Mouse (Mus musculus): ENCODE measurements around the gene Pde4c. TPM values are rescaled to one million over a fixed set of nuclear protein-coding genes. Genes with fewer than 3 reads are reported as not detected.
A peak's percentile ranks its signal among the peaks of the same experiment; 100 is the strongest.

Gene Pde4c
- 0.16 TPM in 1 of 2 replicates, not detected in the other for polyA plus RNA-seq (2014; fragmentation: Nextera tagmentation; extraction: Ambion mirVana)

GRCm38 (mm10) chr8:70723486-70724210, at the start of gene Pde4c:
Pde4c (plus strand) TSS chr8:70723720.
- H3K9ac ChIP-seq (ENCODE audit: low read length): no peak within 1 kb of the TSS
- no peak for DNase-seq (ENCODE audit: low spot score, missing footprints)
- H3K4me3 ChIP-seq (ENCODE audit: low read depth, low read length): no peak within 1 kb of the TSS
- no peak for ATAC-seq (ENCODE audit: low FRiP score)
- peaks cover under 1% of the 10 kb centered on the region for H3K27me3 ChIP-seq (ENCODE audit: control insufficient read depth, insufficient read depth, low read length)
- H3K36me3 ChIP-seq (ENCODE audit: control insufficient read depth, insufficient read depth, low read length): no peaks in the 10 kb centered on the region
- WGBS: 69% methylated on average over 7 of the region's 7 CpGs
- H3K4me2 ChIP-seq: no peak within 1 kb of the TSS
- H3K27ac ChIP-seq (ENCODE audit: low read depth, low read length): no peak within 1 kb of the TSS
- H3K9me3 ChIP-seq (ENCODE audit: control insufficient read depth, low read length): no peaks in the 10 kb centered on the region
- no peaks in the 10 kb centered on the region for H3K4me1 ChIP-seq (ENCODE audit: control insufficient read depth, insufficient read depth, low read length)

DNA sequence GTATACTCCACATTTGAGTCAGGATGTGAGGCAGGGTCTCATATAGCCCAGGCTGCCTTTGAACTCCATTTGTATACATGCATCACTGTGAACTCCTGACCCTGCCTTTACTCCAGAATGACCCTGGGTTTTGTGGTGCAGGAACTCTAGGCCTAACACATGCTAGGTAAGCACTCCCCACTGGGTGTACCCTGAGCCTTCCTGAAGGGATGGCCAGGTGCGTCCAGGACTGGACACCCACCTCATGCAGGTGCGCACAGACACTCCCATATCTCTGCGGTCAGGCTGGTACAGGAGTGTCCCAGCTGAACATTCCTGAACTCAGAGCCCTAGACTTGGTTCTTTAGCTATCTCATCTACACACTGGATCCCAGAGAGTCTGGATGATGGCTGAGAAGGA, 49.4 kb upstream of the Pde4c start:
- peak overlapping the region; percentile 74 for H3K4me2 ChIP-seq
- H3K9me3 ChIP-seq (ENCODE audit: control insufficient read depth, low read length): no peaks in the 10 kb centered on the region
- 93% methylated on average over 3 of the region's 3 CpGs for WGBS
- ATAC-seq (ENCODE audit: low FRiP score) (peak; percentile 3; the same call in 1 of the 2 replicates), DNase-seq (ENCODE audit: low spot score, missing footprints) (no peak)
- peak overlapping the region; percentile 67 for H3K4me3 ChIP-seq (ENCODE audit: low read depth, low read length)
- H3K27me3 ChIP-seq (ENCODE audit: control insufficient read depth, insufficient read depth, low read length): no peaks in the 10 kb centered on the region
- H3K27ac ChIP-seq (ENCODE audit: low read depth, low read length): no peak overlapping the region; the same call in 1 of the 2 replicates
- H3K9ac ChIP-seq (ENCODE audit: low read length): peak overlapping the region; percentile 82
- H3K36me3 ChIP-seq (ENCODE audit: control insufficient read depth, insufficient read depth, low read length): peaks cover 2% of the 10 kb centered on the region
- H3K4me1 ChIP-seq (ENCODE audit: control insufficient read depth, insufficient read depth, low read length): peaks cover 5% of the 10 kb centered on the region

DNA sequence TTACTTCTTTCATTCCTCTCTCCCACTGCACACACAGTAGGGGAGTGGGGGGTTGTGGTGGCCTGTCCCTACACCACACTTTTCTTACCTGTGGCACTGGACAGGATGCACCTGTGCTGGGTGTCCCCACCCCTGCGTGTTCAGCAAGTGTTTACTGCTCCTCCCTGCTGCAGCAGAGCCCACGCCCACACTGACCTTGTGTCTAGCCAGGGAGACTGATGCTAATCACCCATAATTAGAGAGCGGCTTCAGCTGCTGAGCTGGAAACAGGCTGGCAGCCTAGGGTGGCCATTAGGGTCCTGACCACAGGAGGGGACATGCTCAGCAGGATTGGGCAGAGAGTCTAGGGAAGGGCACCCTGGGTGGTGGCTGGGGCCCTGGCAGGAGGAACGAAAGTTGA, 48.8 kb upstream of the Pde4c start:
- H3K9me3 ChIP-seq (ENCODE audit: control insufficient read depth, low read length): no peaks in the 10 kb centered on the region
- peaks cover 2% of the 10 kb centered on the region for H3K36me3 ChIP-seq (ENCODE audit: control insufficient read depth, insufficient read depth, low read length)
- H3K4me1 ChIP-seq (ENCODE audit: control insufficient read depth, insufficient read depth, low read length): peaks cover 5% of the 10 kb centered on the region
- H3K27me3 ChIP-seq (ENCODE audit: control insufficient read depth, insufficient read depth, low read length): no peaks in the 10 kb centered on the region
- no peak overlapping the region for H3K4me3 ChIP-seq (ENCODE audit: low read depth, low read length)
- H3K27ac ChIP-seq (ENCODE audit: low read depth, low read length): no peak overlapping the region
- no peak overlapping the region for H3K4me2 ChIP-seq
- WGBS: 93% methylated on average over 4 of the region's 4 CpGs
- ATAC-seq (ENCODE audit: low FRiP score) (no peak), DNase-seq (ENCODE audit: low spot score, missing footprints) (no peak)
- no peak overlapping the region for H3K9ac ChIP-seq (ENCODE audit: low read length)

- no peak for ATAC-seq (ENCODE audit: low FRiP score)
These were observed 48.2 kb upstream of the Pde4c start for GRCm38 (mm10) chr8:70675336-70675735.

DNA sequence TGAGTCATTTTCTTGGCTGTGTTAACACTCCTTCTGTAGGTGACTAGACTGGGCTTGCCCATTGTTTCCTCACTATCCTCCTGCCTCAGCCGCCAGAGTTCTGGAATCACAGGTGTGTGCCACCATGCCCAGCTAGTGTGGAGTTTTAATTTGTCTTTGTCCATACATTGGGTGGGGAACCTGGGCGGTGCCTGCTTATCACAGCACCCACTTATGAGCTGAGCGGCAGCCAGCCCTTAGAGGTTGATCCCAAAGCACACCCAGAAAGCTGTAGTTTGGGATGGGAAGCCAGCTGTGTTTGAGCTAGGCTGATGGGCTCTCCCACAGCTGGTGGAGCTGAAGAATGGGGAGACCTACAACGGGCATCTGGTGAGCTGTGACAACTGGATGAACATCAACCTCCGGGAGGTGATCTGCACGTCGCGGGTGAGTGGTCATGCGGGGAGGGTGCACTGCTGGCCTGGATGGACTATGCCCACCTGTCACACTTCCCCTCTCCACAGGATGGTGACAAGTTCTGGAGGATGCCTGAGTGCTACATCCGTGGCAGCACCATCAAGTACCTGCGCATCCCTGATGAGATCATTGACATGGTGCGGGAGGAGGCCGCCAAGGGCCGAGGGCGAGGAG, 46.0 kb upstream of the Pde4c start:
- Histone ChIP-seq H3K9ac (ENCODE audit: low read length) (no peak overlapping the region), H3K4me2 (no peak overlapping the region), H3K4me1 (ENCODE audit: control insufficient read depth, insufficient read depth, low read length) (peaks cover 5% of the 10 kb centered on the region), H3K27me3 (ENCODE audit: control insufficient read depth, insufficient read depth, low read length) (no peaks in the 10 kb centered on the region), H3K27ac (ENCODE audit: low read depth, low read length) (no peak overlapping the region), H3K4me3 (ENCODE audit: low read depth, low read length) (no peak overlapping the region), H3K36me3 (ENCODE audit: control insufficient read depth, insufficient read depth, low read length) (peaks cover 2% of the 10 kb centered on the region; the same call in 1 of the 2 replicates), H3K9me3 (ENCODE audit: control insufficient read depth, low read length) (no peaks in the 10 kb centered on the region)
- DNase-seq (ENCODE audit: low spot score, missing footprints) (no peak), ATAC-seq (ENCODE audit: low FRiP score) (no peak)
- 90% methylated on average over 15 of the region's 15 CpGs for WGBS

More at GRCm38 (mm10) chr8:70675336-70675735, 48.2 kb upstream of the Pde4c start:
- no peaks in the 10 kb centered on the region for H3K9me3 ChIP-seq (ENCODE audit: control insufficient read depth, low read length)
- H3K27me3 ChIP-seq (ENCODE audit: control insufficient read depth, insufficient read depth, low read length): no peaks in the 10 kb centered on the region
- no peak overlapping the region; the same call in 1 of the 2 replicates for H3K9ac ChIP-seq (ENCODE audit: low read length)
- WGBS: 81% methylated on average over 1 of the region's 1 CpGs
- no peak overlapping the region for H3K27ac ChIP-seq (ENCODE audit: low read depth, low read length)
- H3K36me3 ChIP-seq (ENCODE audit: control insufficient read depth, insufficient read depth, low read length): peaks cover 2% of the 10 kb centered on the region
- peaks cover 5% of the 10 kb centered on the region for H3K4me1 ChIP-seq (ENCODE audit: control insufficient read depth, insufficient read depth, low read length)
- H3K4me2 ChIP-seq: no peak overlapping the region
- DNase-seq (ENCODE audit: low spot score, missing footprints): no peak
- no peak overlapping the region for H3K4me3 ChIP-seq (ENCODE audit: low read depth, low read length)

GRCm38 (mm10) chr8:70678679-70679078, 44.8 kb upstream of the Pde4c start:
- Histone ChIP-seq H3K27ac (ENCODE audit: low read depth, low read length) (no peak overlapping the region), H3K4me3 (ENCODE audit: low read depth, low read length) (no peak overlapping the region), H3K4me1 (ENCODE audit: control insufficient read depth, insufficient read depth, low read length) (peaks cover 5% of the 10 kb centered on the region), H3K9me3 (ENCODE audit: control insufficient read depth, low read length) (no peaks in the 10 kb centered on the region), H3K9ac (ENCODE audit: low read length) (no peak overlapping the region), H3K36me3 (ENCODE audit: control insufficient read depth, insufficient read depth, low read length) (peaks cover 2% of the 10 kb centered on the region; the same call in 1 of the 2 replicates), H3K4me2 (no peak overlapping the region), H3K27me3 (ENCODE audit: control insufficient read depth, insufficient read depth, low read length) (no peaks in the 10 kb centered on the region)
- DNase-seq (ENCODE audit: low spot score, missing footprints) (no peak), ATAC-seq (ENCODE audit: low FRiP score) (no peak)

DNA sequence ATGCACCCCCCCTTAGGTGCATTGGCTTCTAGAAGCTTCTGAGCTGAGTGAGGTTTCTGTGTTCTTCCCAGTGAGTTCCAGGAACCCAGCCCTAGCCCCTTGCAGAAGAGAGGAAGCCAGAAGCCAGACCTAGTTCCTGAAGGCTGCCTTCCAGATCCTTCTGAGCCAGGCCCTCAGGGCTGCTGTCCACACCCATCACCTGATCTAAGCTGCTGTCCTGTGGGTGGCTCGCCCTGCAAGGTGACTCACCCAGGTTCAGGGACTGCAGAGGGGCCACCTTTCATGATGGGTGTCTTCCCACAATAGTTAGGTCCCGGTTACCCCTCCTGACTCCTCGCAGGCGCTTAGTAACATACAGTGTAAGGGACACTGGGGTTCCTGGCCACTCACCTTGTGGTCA, 44.1 kb upstream of the Pde4c start:
- no peak for ATAC-seq (ENCODE audit: low FRiP score)
- Histone ChIP-seq H3K36me3 (ENCODE audit: control insufficient read depth, insufficient read depth, low read length) (peaks cover 2% of the 10 kb centered on the region; the same call in 1 of the 2 replicates), H3K4me1 (ENCODE audit: control insufficient read depth, insufficient read depth, low read length) (peaks cover 2% of the 10 kb centered on the region; the same call in 1 of the 2 replicates), H3K9me3 (ENCODE audit: control insufficient read depth, low read length) (no peaks in the 10 kb centered on the region), H3K9ac (ENCODE audit: low read length) (no peak overlapping the region), H3K4me2 (no peak overlapping the region), H3K4me3 (ENCODE audit: low read depth, low read length) (no peak overlapping the region), H3K27ac (ENCODE audit: low read depth, low read length) (no peak overlapping the region), H3K27me3 (ENCODE audit: control insufficient read depth, insufficient read depth, low read length) (no peaks in the 10 kb centered on the region)
- 98% methylated on average over 4 of the region's 4 CpGs for WGBS
- DNase-seq (ENCODE audit: low spot score, missing footprints): no peak

DNA sequence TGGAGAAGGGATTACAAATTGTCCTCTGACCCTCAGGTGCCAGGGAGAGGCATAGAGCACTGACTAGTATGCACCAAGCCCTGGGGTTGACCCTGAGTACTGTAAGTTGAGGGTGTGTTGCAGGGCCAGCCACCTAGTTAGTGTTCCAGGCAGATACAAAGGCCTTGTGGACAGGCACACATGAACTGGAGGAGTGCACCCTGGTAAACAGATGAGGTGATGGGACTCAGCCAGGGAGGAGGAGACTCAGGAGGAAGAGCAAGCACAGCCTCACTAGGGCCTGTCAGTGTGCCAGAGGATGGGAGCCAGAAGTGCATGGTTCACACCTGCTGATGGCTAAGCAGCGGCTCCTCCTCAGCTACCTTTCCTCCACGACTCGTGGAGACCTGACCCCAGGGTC, 43.5 kb upstream of the Pde4c start:
- no peak overlapping the region for H3K4me2 ChIP-seq
- H3K36me3 ChIP-seq (ENCODE audit: control insufficient read depth, insufficient read depth, low read length): peaks cover 2% of the 10 kb centered on the region; the same call in 1 of the 2 replicates
- H3K9me3 ChIP-seq (ENCODE audit: control insufficient read depth, low read length): no peaks in the 10 kb centered on the region
- WGBS: 95% methylated on average over 3 of the region's 3 CpGs
- H3K4me1 ChIP-seq (ENCODE audit: control insufficient read depth, insufficient read depth, low read length): peaks cover 2% of the 10 kb centered on the region; the same call in 1 of the 2 replicates
- DNase-seq (ENCODE audit: low spot score, missing footprints): no peak
- ATAC-seq (ENCODE audit: low FRiP score): no peak
- H3K9ac ChIP-seq (ENCODE audit: low read length): no peak overlapping the region
- no peak overlapping the region for H3K4me3 ChIP-seq (ENCODE audit: low read depth, low read length)
- H3K27me3 ChIP-seq (ENCODE audit: control insufficient read depth, insufficient read depth, low read length): no peaks in the 10 kb centered on the region
- H3K27ac ChIP-seq (ENCODE audit: low read depth, low read length): no peak overlapping the region

- H3K9me3 ChIP-seq (ENCODE audit: control insufficient read depth, low read length): no peaks in the 10 kb centered on the region
- H3K36me3 ChIP-seq (ENCODE audit: control insufficient read depth, insufficient read depth, low read length): peaks cover 2% of the 10 kb centered on the region; the same call in 1 of the 2 replicates
- H3K27me3 ChIP-seq (ENCODE audit: control insufficient read depth, insufficient read depth, low read length): no peaks in the 10 kb centered on the region
- H3K27ac ChIP-seq (ENCODE audit: low read depth, low read length): no peak overlapping the region
- no peak for ATAC-seq (ENCODE audit: low FRiP score)
- WGBS: 73% methylated on average over 3 of the region's 3 CpGs
- H3K9ac ChIP-seq (ENCODE audit: low read length): no peak overlapping the region
- H3K4me1 ChIP-seq (ENCODE audit: control insufficient read depth, insufficient read depth, low read length): peaks cover 2% of the 10 kb centered on the region; the same call in 1 of the 2 replicates
- H3K4me2 ChIP-seq: no peak overlapping the region
- H3K4me3 ChIP-seq (ENCODE audit: low read depth, low read length): no peak overlapping the region
- no peak for DNase-seq (ENCODE audit: low spot score, missing footprints)
These were observed 42.1 kb upstream of the Pde4c start for GRCm38 (mm10) chr8:70681410-70681809.
